Mouse (Mus musculus) embryonic facial prominence, embryonic 11.5 days (tissue): Measurements from ENCODE around the gene Vdr. TPM values are rescaled to one million over a fixed set of nuclear protein-coding genes. Genes with fewer than 3 reads are reported as not detected.

ENCODE experiments used
- ATAC-seq: fragments of 200-750 bp; cut with Nextera tagmentation; replicated peaks from 2 replicates; pipeline ENCODE4 v1.8.0; 2017; ENCODE audit warnings: low read depth; ENCODE audit not compliant: insufficient number of reproducible peaks, low FRiP score, low TSS enrichment
- DNase-seq: peaks from one replicate; pipeline ENCODE4 v3.0.0-alpha.2; 2015; ENCODE audit warnings: low spot score
- H3K27ac ChIP-seq: fragments of 300-500 bp; sonication (generic); replicated peaks from 2 replicates; pipeline ENCODE4 v1.5.1; 2014; ENCODE audit warnings: mild to moderate bottlenecking, low read depth, low read length, control low read depth
- H3K27me3 ChIP-seq: fragments of 300-500 bp; sonication (generic); 2 replicates; pipeline ENCODE4 v1.6.1; 2014; ENCODE audit warnings: mild to moderate bottlenecking, low read length, moderate library complexity, mixed read lengths; ENCODE audit not compliant: control insufficient read depth, insufficient read depth
- H3K36me3 ChIP-seq: fragments of 300-500 bp; sonication (generic); replicated peaks from 2 replicates; pipeline ENCODE4 v1.6.1; 2014; ENCODE audit warnings: low read depth, mild to moderate bottlenecking, low read length, moderate library complexity, mixed read lengths; ENCODE audit not compliant: control insufficient read depth, insufficient read depth
- H3K4me1 ChIP-seq: fragments of 300-500 bp; sonication (generic); 2 replicates; pipeline ENCODE4 v1.6.1; 2014; ENCODE audit warnings: low read length, mixed read lengths; ENCODE audit not compliant: control insufficient read depth, insufficient read depth
- H3K4me2 ChIP-seq: fragments of 300-500 bp; sonication (generic); 2 replicates; pipeline ENCODE4 v1.6.1; 2014; ENCODE audit warnings: low read depth, mild to moderate bottlenecking, control low read depth, low read length, moderate library complexity
- H3K4me3 ChIP-seq: fragments of 300-500 bp; sonication (generic); 2 replicates; pipeline ENCODE4 v1.5.1; 2014; ENCODE audit warnings: low read depth, low read length, control low read depth
- H3K9ac ChIP-seq: fragments of 300-500 bp; sonication (generic); replicated peaks from 2 replicates; pipeline ENCODE4 v1.6.1; 2014; ENCODE audit warnings: mild to moderate bottlenecking, control low read depth, low read length
- H3K9me3 ChIP-seq: fragments of 300-500 bp; sonication (generic); replicated peaks from 2 replicates; pipeline ENCODE4 v1.6.1; 2016; ENCODE audit warnings: mild to moderate bottlenecking, low read length, inconsistent platforms, mixed read lengths; ENCODE audit not compliant: control insufficient read depth
- WGBS: fragments of 180-500 bp; shearing (Covaris S2); extraction: QIAGEN DNeasy Blood & Tissue Kit; methylation state at CpG from one replicate; pipeline ENCODE4 v1.1.7; 2014; 5-methylcytosine and 5-hydroxymethylcytosine counted together
- polyA plus RNA-seq: library from polyadenylated mRNA; unstranded; fragments of >200 nt; fragmentation: Nextera tagmentation; extraction: Ambion mirVana; gene quantifications from 2 replicates; pipeline ENCODE4 v1.2.1, GENCODE M21; 2014

The Vdr gene
- polyA plus RNA-seq, 1 experiment from 2014 or later: 0.29 TPM

DNA sequence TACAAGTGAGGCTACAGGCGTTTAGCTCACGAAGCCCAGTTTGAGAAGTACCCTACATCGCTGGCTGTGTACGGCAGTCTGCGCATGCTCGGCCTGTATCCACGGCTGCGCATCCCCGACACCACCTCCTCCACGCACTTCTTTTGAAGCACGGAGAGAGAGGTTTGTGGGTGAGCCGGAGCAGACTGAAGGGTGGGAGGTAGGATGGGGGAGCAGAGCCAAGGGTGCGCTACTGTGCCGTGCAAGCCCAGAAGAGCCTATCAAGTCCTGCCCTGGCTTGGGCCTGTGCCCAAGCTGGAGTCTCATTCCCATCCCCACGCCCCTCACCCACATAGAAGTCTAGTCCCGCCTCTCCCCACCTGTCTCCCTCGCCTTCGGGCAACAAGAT lies 46.9 kb downstream of the Vdr start:
- Histone ChIP-seq H3K4me3 (no peak overlapping the region), H3K27ac (no peak overlapping the region), H3K27me3 (no peaks in the 10 kb centered on the region), H3K9ac (no peak overlapping the region), H3K36me3 (no peaks in the 10 kb centered on the region), H3K4me1 (no peaks in the 10 kb centered on the region), H3K4me2 (no peak overlapping the region), H3K9me3 (peaks cover 3% of the 10 kb centered on the region)
- 79% methylated on average over 17 of the region's 18 CpGs for WGBS
- ATAC-seq (no peak), DNase-seq (no peak)

DNA sequence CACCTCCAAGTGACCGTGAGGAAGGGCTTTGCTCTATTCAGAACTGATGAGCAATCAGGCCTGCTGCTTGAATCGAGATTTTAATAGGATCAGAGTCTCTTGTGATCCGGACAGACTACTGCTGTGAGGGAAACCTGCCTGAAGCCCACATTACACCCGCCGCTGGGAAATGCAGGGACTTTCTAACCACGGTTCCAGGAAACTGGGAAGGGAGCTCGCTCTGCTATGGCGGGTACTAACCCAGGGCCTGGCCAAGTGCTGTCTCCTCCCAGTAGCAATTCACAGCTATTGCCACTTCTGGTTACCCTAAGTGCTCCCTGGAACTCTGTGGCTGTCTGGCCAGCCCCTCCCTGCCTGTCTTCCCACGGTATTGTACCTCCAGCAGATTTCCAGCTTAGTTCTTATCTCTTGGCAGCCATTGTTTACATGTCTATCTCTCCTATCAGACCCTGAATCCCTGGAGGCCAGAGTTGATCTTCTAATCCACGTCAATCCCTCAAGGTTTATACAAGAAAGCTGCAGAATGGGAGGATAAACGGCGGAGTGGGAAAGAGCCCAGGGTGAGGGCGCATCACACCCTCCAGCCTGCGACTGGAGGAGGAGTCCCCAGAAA lies 47.4 kb downstream of the Vdr start:
- 57% methylated on average over 14 of the region's 14 CpGs for WGBS
- DNase-seq: no peak

DNA sequence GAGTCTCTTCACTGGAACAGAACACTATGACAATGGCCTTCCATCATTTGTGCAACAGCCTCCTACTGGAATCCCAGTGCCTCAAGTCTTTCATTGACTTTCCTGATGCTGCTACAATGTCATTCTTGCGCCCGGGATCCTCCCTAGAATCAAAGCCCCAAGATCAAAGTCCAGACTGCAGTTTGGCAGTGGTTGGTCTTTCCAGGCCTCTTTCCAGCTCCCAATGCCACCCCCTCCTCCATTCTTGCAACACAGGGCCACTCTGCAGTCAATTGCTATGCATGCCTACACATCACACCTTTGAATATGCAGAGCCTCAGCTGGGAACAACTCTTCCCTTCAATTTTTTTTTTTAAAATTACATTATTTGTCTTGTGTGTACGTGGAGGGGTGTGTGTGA lies 50.1 kb downstream of the Vdr start:
- 77% methylated on average over 3 of the region's 3 CpGs for WGBS
- H3K4me2 ChIP-seq: no peak overlapping the region

More for the DNA sequence above, 47.4 kb downstream of the Vdr start:
- Histone ChIP-seq H3K36me3 (no peaks in the 10 kb centered on the region), H3K4me2 (no peak overlapping the region), H3K4me3 (no peak overlapping the region), H3K9me3 (peaks cover 3% of the 10 kb centered on the region), H3K27ac (no peak overlapping the region), H3K9ac (no peak overlapping the region), H3K27me3 (no peaks in the 10 kb centered on the region), H3K4me1 (no peaks in the 10 kb centered on the region)
- no peak for ATAC-seq

DNA sequence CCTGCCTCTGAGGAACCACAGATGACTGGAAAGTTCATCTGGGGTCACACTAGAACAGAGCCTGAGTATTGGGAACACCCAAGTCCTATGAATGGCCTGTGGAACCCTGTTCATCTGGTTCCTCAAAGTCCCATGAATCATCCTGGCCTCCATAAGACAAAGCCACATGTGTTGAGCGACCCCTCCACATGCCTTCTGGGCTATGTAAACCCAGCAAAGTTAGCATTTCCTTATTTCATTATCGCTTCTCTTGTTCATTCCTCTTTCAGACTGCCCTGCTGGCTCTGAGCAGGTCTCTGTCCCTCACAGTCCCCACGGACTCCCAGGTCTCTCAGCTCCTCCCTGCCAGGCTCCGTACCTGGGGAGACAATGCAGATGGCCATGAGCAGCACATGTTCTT lies 52.0 kb downstream of the Vdr start:
- Histone ChIP-seq H3K36me3 (no peaks in the 10 kb centered on the region), H3K9ac (no peak overlapping the region), H3K27me3 (no peaks in the 10 kb centered on the region), H3K4me3 (no peak overlapping the region), H3K9me3 (no peaks in the 10 kb centered on the region), H3K27ac (no peak overlapping the region), H3K4me1 (no peaks in the 10 kb centered on the region), H3K4me2 (no peak overlapping the region)
- DNase-seq: no peak
- 80% methylated on average over 4 of the region's 4 CpGs for WGBS
- ATAC-seq: no peak

More for the DNA sequence above, 50.1 kb downstream of the Vdr start:
- no peak overlapping the region for H3K4me3 ChIP-seq
- H3K27ac ChIP-seq: no peak overlapping the region
- ATAC-seq: no peak
- H3K27me3 ChIP-seq: no peaks in the 10 kb centered on the region
- no peak for DNase-seq
- H3K4me1 ChIP-seq: no peaks in the 10 kb centered on the region
- H3K9ac ChIP-seq: no peak overlapping the region
- no peaks in the 10 kb centered on the region for H3K36me3 ChIP-seq
- H3K9me3 ChIP-seq: no peaks in the 10 kb centered on the region

DNA sequence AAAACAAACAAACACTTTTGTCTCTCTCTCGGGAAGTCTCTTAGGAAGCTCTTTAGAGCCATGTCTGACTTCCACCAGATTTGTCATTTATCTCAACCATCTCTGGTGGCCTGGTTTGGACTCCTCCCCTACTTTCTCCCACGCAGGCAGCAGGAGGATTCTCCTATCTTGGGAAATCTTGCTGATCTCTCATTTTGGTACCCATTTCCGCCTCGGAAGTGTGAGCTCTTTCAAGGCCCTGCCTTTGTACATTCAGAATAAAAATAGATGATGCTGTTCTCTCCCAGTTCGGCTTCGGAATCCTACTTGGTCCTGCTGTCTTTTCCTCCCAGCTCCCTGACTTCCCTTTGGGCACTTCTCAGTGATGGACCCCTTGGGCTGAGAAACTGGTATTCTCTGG lies 55.9 kb downstream of the Vdr start:
- H3K27me3 ChIP-seq: no peaks in the 10 kb centered on the region
- DNase-seq: no peak
- no peak overlapping the region for H3K4me3 ChIP-seq
- H3K27ac ChIP-seq: no peak overlapping the region
- H3K9me3 ChIP-seq: no peaks in the 10 kb centered on the region
- H3K9ac ChIP-seq: no peak overlapping the region
- no peak for ATAC-seq
- H3K4me1 ChIP-seq: no peaks in the 10 kb centered on the region
- H3K36me3 ChIP-seq: no peaks in the 10 kb centered on the region
- H3K4me2 ChIP-seq: no peak overlapping the region
- WGBS: 67% methylated on average over 6 of the region's 6 CpGs

DNA sequence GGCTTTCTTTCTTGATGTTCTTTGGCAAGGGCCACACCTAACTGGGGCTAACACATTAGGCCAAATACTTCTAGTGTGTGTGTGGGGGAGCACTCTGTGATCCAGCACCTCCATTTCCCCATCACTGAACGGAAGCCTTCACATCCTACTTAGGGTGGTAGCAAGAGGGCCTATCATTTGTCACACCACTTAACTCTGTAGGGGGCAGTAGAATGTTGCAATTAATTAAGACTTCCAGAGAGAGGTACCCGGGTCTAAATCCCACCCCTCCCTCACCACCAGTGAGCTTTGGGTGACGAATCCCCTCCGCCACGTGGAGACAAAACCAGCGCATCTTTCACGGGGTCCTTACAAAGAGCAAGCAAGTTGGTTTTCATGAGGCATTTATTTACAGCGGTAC lies 56.4 kb downstream of the Vdr start:
- no peak overlapping the region for H3K9ac ChIP-seq
- WGBS: 51% methylated on average over 8 of the region's 8 CpGs
- no peaks in the 10 kb centered on the region for H3K36me3 ChIP-seq
- H3K27me3 ChIP-seq: no peaks in the 10 kb centered on the region
- no peak overlapping the region for H3K27ac ChIP-seq
- ATAC-seq (no peak), DNase-seq (no peak)
- H3K4me2 ChIP-seq: no peak overlapping the region
- no peak overlapping the region for H3K4me3 ChIP-seq
- no peaks in the 10 kb centered on the region for H3K9me3 ChIP-seq
- no peaks in the 10 kb centered on the region for H3K4me1 ChIP-seq

DNA sequence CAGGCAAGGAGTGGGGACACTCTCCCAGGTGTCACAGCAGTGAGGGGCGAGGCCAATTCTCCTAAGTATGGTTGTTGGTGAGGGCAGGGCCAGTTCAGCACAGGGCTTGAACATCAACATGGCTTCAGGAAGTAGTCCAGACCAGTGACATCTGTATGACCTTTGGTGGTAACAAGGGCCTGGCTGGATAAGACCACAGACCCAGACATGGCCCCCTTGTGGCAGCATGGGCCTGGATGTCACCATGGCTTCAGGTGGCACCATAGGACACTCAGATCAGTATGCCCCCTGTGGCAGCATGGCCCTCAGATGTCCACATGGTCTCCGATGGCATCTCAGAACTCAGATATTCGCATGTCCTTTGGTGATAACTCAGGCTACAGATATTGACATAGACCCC lies 58.1 kb downstream of the Vdr start:
- Histone ChIP-seq H3K4me1 (no peaks in the 10 kb centered on the region), H3K9me3 (no peaks in the 10 kb centered on the region), H3K27me3 (no peaks in the 10 kb centered on the region), H3K4me2 (no peak overlapping the region), H3K36me3 (no peaks in the 10 kb centered on the region), H3K4me3 (no peak overlapping the region), H3K9ac (no peak overlapping the region), H3K27ac (no peak overlapping the region)
- no peak for DNase-seq
- WGBS: 85% methylated on average over 3 of the region's 3 CpGs
- ATAC-seq: no peak

DNA sequence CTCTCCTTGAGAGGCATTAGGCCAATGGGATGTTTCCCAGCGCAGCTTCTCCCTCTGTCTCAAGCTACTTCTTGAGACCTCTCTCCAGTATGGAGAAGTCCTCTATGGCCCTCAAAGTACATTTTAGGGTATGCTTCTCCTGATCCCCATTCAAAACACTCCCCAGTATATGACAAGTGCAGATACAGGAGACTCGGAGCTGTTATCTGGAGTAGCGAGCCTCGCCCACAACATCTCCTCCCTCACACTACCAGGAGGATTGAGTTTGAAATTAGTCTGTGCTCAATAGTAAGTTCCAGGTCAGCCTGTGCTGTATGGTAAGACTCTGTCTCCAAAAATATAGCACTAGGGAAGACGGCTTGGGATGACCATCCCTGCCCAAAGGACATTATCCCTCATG lies 59.4 kb downstream of the Vdr start:
- Histone ChIP-seq H3K27ac (no peak overlapping the region), H3K9ac (no peak overlapping the region), H3K36me3 (no peaks in the 10 kb centered on the region), H3K9me3 (no peaks in the 10 kb centered on the region), H3K27me3 (no peaks in the 10 kb centered on the region), H3K4me3 (no peak overlapping the region), H3K4me2 (no peak overlapping the region), H3K4me1 (no peaks in the 10 kb centered on the region)
- DNase-seq: no peak
- ATAC-seq: no peak
- WGBS: 88% methylated on average over 5 of the region's 5 CpGs
